Mouse (Mus musculus) cortical plate, adult 2 months (tissue): ENCODE results near the gene Il21r.

Experiments
- CTCF ChIP-seq: fragments of 200-500 bp; IDR thresholded peaks from 2 replicates; pipeline ENCODE4 v1.5.1; 2011; ENCODE audit warnings: mild to moderate bottlenecking, control low read depth, low read length; ENCODE audit not compliant: insufficient read depth; ENCODE audit errors: extremely low read depth
- POLR2A ChIP-seq: fragments of 200-500 bp; IDR thresholded peaks from 2 replicates; pipeline ENCODE4 v1.6.1; 2011; ENCODE audit warnings: mild to moderate bottlenecking, low read length, control low read depth; ENCODE audit not compliant: insufficient read depth; ENCODE audit errors: extremely low read depth

DNA sequence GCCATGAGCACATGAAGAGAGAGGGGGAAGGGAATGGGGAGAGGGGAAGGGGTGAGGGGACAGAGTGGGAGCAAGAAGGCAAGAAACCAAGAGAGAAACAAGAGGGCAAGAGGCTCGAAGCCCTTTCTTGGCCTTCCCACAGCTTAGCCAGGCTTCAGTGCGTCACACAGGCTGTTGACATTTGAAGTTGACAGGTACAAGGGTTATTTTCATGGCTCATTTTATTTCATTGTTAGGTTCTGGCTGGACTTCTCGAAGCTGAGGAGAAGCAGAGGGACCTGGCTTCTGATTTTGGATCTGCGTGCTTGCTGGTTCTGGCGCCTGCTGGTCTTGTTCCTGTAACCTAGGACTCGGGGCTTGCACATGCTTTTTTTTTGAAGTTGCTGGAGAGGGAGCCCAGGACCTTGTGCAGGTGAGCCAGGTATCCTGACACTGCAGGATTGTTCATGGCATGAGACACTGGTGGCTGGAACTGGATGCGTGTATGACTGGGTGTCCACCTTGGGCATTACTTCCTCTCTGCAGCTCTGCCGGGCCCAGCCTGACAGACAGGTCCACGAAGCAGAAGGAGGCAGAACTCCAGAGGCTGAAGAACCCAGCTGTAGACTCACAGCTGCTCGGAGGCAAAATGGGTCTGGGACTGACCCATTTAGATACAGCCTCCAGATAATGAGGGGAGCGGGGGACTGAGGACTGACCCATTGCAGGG is 38.8 kb upstream of the Il21r start:
- TF ChIP-seq POLR2A (no peak), CTCF (no peak)
